Mouse (Mus musculus) cortical plate, adult 2 months (tissue): ENCODE results near the gene Map1b. TPM values are rescaled to one million over a fixed set of nuclear protein-coding genes. Genes with fewer than 3 reads are reported as not detected.

Experiments used
- H3K27ac ChIP-seq: fragments of 200-500 bp; 2 replicates; pipeline ENCODE4 v1.5.1; 2012; ENCODE audit warnings: low read length, control low read depth, inconsistent platforms; ENCODE audit not compliant: insufficient read depth
- H3K4me1 ChIP-seq: fragments of 200-500 bp; 2 replicates; pipeline ENCODE4 v1.6.1; 2011; ENCODE audit warnings: low read length; ENCODE audit not compliant: control insufficient read depth, insufficient read depth
- H3K4me3 ChIP-seq: fragments of 200-500 bp; 2 replicates; pipeline ENCODE4 v1.5.1; 2011; ENCODE audit warnings: mild to moderate bottlenecking, low read length, control low read depth; ENCODE audit not compliant: insufficient read depth
- CTCF ChIP-seq: fragments of 200-500 bp; IDR thresholded peaks from 2 replicates; pipeline ENCODE4 v1.5.1; 2011; ENCODE audit warnings: mild to moderate bottlenecking, control low read depth, low read length; ENCODE audit not compliant: insufficient read depth; ENCODE audit errors: extremely low read depth
- POLR2A ChIP-seq: fragments of 200-500 bp; IDR thresholded peaks from 2 replicates; pipeline ENCODE4 v1.6.1; 2011; ENCODE audit warnings: mild to moderate bottlenecking, low read length, control low read depth; ENCODE audit not compliant: insufficient read depth; ENCODE audit errors: extremely low read depth
- polyA plus RNA-seq: library from polyadenylated mRNA; depleted of rRNA; stranded (reverse); fragments of >200 nt; gene quantifications from 2 replicates; pipeline ENCODE4 v1.2.3, GENCODE M21; 2012; rRNA removed

Map1b gene
- 128 and 134 TPM in 2 replicates for polyA plus RNA-seq

DNA sequence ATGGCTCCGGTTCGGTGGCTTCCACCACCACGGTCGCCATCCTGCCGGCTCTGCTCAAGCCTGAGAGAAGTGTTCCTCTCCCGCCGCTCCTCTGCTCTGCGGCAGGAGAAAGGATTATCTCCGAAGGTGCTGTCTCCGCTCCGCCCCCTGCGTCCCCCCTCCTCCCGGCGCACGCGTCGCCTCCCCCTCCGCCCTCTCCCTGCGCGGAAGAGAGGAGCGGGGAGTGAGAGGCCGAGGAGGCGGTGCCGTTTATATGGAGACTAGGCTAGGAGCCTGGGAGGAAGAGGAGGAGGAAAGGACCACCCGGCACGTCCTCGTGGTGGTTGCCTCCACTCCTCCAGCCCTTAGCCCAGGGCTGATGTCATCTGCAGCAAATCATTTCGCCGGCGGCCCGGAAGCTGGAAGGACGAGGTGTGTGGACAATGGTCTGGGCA lies at the start of gene Map1b:
Map1b (minus strand) TSS at position 93 of the 434 bp plus-strand sequence.
- Histone ChIP-seq H3K4me3 (peak within 1 kb of the TSS; percentile 97), H3K27ac (peak within 1 kb of the TSS; percentile 98), H3K4me1 (no peaks in the 10 kb centered on the region)
- TF ChIP-seq CTCF (no peak), POLR2A (peak; percentile 93)

DNA sequence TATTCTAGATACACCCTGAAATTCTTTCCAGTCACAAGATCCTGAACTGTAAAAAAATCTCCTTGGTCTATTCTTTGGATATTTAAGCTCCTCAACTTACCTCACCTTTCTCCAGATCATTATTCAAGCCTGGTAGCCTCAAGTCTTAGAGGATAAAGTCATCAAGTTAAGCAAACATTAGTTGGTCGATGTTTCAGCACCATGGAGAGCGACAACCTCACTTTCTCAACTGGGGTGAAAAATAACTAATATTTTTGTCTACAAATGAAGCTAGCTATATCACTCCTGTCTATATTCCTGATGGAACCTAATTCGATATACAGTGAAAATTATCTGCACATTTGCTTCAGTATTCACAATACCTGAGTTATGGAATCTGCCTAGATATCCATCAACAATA lies 48.0 kb upstream of the Map1b start:
- Histone ChIP-seq H3K4me1 (no peaks in the 10 kb centered on the region), H3K27ac (no peak overlapping the region), H3K4me3 (no peak overlapping the region)
- no peak for TF ChIP-seq CTCF
- TF ChIP-seq POLR2A = no peak

DNA sequence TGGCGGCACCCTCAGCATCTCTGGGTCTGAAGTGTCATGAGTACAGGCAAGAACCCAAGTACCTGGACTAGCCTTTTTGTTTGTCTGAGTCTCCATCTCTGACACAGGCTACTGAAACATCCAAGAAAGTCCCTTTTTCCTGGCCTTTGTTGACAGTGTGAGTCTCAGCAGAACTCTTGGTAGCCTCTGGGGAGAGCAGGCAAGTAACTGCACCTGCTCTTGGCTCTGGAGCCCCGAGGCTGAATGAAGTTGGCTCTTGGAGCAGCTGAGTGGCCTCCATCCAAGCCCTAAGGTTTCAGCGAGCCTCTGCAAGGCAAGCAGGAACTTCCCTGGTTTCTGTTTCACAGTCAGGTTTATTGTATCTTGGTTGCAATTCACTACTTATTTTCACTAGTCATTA lies 46.7 kb upstream of the Map1b start:
- TF ChIP-seq CTCF (no peak), POLR2A (no peak)

DNA sequence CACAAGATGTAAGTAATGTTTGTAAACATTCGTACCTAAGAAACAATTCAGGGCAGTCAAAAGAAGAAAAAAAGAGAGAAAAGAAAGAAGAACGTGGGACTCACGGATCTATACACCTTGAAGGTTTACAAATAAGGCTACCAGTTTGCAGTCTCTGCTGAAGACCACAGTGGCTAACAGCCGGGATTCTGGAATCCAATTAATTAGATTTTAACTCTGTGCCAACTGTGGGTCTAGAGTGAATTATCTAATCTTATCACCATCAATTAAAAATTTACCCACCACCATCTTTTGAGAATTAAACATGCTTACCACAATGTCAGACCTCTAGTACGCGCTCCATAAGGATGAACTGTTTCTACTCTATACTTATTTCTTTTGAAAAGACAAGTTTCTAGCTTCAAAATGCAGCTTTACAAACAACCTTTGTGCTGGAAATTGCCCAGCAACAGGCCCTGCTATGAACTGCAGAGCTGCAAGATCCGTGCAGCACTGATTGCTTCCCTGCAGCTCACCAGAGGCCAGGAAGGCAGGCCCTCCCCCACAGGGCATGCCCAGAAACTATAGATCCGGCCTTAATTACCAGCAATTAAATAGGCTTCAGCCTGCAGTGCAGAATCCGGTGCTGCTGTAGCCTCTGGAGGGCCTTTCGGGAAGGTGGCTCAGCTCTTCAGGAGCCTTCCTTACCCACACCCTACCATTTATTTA lies 45.7 kb upstream of the Map1b start:
- H3K27ac ChIP-seq = no peak overlapping the region
- TF ChIP-seq POLR2A (no peak), CTCF (no peak)
- H3K4me1 ChIP-seq = no peaks in the 10 kb centered on the region
- no peak overlapping the region for H3K4me3 ChIP-seq

More for the DNA sequence above, 46.7 kb upstream of the Map1b start:
- no peaks in the 10 kb centered on the region for H3K4me1 ChIP-seq
- no peak overlapping the region for H3K4me3 ChIP-seq
- no peak overlapping the region for H3K27ac ChIP-seq

DNA sequence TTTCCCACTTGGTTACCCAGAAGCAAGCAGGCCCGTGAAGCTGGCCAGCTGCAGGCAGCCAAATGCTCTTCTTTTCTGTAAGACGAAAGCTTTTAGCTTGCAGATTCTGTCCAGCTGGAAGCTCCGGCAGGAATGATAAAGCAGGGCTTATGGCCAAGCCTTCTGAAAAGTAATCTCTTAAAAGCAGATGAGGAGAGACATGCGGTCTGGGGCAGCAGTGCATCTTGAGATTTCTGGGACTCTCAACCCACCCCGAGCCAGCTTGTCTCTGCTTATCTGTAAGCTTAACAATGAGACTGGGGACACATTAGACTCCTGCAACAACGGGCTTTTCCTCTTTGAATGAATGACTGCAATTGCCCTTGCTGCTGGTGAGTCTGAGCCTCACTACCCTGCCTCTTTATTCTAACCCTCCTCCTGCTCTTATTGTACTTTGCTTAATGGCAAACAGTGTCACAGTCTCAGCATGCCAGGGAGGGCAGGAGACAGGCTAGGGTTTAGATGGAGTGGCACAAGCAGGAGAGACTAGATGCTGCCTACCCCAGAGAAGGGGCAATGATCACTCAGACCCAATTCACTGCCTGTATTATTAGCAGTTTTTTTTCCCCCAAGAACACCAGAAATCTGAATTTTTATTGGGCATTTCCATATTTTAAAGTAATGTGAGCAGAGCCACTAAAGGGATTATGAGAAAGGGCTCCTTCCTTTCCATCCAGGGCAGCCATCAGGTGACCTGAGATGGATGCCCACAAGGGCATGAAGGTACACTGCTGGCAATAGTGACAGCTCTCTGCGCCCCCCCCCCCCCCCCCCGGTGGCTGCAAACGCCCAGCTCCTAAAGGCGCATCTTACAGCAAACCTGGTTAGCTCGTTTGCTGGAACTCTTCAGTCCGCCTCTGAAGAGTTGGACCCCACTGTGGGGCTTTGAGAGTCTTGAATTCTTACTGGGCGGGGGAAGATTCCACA lies 44.6 kb upstream of the Map1b start:
- Histone ChIP-seq H3K27ac (no peak overlapping the region), H3K4me3 (no peak overlapping the region), H3K4me1 (no peaks in the 10 kb centered on the region)
- no peak for TF ChIP-seq POLR2A

DNA sequence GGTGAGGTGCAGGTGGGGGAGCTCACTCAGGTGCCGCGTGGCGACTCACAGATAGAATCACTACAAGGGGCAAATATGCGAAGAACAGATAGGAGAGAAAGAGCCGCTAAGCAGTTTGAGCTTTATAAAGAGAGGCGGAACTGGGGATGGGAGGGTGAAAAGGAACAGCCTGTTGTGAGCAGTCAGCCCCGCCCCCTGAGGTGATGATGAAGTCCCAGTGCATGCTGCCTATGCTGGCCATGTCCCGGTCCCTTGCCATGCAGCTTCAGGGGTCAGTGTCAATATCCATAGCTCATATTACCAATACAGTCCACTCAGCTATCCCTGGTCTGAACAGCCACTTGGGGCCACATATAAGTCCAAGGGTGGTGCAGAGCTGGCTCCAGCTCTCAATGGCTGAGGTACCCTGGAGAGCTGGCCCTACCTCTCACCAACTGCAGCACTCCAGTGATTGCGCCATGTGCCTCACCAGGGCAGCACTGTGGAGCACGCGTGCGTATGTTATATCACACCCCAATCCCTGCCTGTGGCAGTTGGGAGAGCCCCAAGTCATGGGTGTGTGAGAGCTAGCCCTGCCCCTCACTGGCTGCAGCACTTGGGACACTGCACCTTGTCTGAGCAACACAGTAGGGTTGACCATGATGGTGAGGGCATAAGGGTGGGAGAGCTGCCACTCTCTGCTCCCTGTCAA lies 42.0 kb upstream of the Map1b start:
- H3K4me3 ChIP-seq = no peak overlapping the region

DNA sequence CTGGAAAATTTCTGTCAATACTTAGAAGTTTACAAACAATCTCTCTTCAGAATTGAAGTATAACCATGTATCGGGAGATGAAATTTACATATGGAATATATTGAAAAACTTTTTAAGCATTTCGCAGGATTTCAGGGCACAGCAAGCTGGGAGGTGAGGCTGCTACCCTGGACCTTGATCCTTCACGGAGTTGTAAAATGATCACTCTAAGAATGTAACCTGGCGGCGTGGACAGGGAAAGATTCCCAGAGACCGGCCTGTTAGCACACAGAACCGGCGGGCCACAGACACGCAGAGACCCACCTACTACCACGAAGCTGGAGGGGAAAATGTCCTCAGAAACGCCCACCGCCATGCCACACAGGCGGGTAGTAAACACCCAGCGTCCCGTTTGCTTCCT lies 41.5 kb upstream of the Map1b start:
- TF ChIP-seq POLR2A (no peak), CTCF (no peak)
- no peak overlapping the region for H3K27ac ChIP-seq
- no peak overlapping the region for H3K4me3 ChIP-seq
- H3K4me1 ChIP-seq = no peaks in the 10 kb centered on the region

More for the DNA sequence above, 42.0 kb upstream of the Map1b start:
- TF ChIP-seq CTCF (no peak), POLR2A (no peak)
- no peaks in the 10 kb centered on the region for H3K4me1 ChIP-seq
- no peak overlapping the region for H3K27ac ChIP-seq

DNA sequence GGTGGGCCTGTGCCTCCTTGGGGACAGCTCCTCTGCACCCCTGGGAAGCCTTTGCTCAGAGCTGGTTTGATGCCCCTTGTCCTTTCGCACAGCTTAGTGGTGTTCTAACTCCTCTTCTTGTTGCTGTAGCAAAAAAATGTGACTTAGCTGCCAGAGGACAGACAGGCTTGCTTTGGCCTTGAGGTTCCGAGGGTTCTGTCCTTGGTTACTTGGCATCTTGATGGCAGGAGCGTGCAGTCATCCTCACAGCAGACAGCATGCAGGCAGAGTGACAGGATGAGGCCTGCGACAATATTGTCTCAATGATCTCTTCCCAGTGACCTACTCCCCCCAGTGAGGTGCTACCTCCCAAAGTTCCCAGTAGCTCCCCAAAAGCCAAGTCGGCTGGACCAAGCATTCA lies 41.0 kb upstream of the Map1b start:
- Histone ChIP-seq H3K27ac (no peak overlapping the region), H3K4me3 (no peak overlapping the region), H3K4me1 (no peaks in the 10 kb centered on the region)
- no peak for TF ChIP-seq CTCF
- TF ChIP-seq POLR2A = no peak

DNA sequence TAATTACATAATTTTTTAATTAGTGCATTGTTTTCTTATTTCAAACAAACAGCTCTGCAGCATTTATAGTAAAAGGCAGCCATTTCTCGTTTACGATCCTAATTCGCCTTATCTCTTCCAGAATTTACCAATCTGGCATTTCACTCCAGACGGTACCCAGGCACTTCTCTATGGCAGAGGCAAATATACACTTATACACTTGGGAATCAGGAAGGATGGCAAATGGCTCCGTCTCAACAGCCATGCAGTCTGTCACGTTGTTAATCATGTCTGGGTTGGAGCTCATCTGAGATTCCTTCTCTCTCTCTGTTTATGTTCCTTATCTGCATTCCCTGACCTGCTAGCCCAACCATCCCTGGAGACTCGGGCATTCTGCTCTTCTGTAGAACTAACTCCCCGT lies 38.6 kb upstream of the Map1b start:
- H3K4me3 ChIP-seq = no peak overlapping the region
- H3K27ac ChIP-seq = no peak overlapping the region
- no peak for TF ChIP-seq POLR2A
- no peak for TF ChIP-seq CTCF
- peaks cover 3% of the 10 kb centered on the region; the same call in 1 of the 2 replicates for H3K4me1 ChIP-seq
